Mouse (Mus musculus) c-Kit-positive CD71-negative TER-119-negative erythroid progenitor cells, embryonic 14.5 days (primary cell): ENCODE measurements around the gene Rbck1.
"Not testable (repeated sequence)": the region's sequence is repeated elsewhere in the genome, so short reads cannot be mapped to it uniquely, and the experiment has no call there.

Source experiments
- DNase-seq: peaks from one replicate; pipeline ENCODE4 v3.0.0-alpha.2; 2013; ENCODE audit warnings: low read depth

Gene Rbck1

DNA sequence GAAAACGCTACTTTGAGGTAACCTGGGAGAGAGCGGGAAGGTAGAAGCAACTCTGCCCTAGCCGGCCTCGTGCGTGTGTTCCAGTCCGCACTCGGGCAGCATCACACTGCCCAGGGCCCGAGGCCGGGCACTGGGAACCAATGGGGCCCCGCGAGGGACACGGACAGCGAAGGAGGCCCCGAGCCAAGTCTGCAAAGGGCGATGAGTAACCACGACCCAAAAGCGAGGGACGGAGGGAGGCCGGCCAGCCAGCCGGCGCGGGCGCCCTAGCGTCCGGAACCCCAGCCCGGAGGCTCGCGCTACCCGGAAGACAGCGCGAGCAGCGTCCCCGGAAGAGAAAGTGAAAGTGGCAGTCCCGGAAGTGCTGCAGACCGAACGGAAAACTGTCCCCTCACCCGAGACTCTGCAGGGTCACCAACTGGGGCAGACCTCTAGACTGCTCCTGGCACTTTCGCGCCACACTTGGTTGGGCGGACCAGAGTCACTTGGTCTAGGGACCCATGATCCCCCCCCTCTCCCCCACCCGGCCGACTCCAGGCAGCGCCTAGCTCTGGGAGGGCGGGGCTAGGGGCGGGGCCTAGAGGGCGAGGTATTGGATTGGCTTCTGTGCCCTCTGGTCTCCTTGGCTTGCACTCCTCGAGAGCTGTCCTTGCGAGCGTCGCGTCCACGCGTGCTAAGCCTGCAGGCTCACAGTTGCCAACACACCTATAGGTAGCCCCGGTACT is at the start of gene Rbck1:
Rbck1 (minus strand) TSS at position 553 of the 725 bp plus-strand sequence.
- DNase-seq = peak; percentile 91

DNA sequence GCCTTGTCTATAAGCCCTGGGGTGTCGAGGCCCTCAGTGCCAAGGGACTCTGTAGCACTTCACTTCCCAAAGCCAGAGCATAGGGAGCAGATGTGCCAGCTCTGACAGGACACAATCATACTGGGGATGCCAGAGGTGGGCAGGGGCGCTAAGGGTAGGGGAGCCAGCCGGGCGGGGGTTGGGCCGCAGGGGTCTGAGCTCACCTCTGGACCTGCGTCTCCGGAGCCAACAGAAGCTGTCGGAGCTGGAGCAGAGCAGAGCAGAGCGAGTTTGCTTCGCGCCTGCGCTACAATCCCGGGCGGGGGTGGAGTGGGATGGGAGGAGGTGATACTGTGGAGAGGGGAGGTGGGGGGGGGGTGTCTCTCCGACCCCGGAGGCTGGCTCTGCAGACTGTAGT is 43.9 kb upstream of the Rbck1 start, which contains the start of gene Nrsn2:
Nrsn2 (minus strand) TSS at position 294 of the 397 bp plus-strand sequence.
- no peak for DNase-seq

GRCm38 (mm10) chr2:152375652-152376344 is 43.3 kb upstream of the Rbck1 start:
- DNase-seq = no peak

GRCm38 (mm10) chr2:152373547-152373946 is 41.1 kb upstream of the Rbck1 start:
- no peak for DNase-seq

- DNase-seq = no peak
Observed at GRCm38 (mm10) chr2:152372661-152373060, 40.2 kb upstream of the Rbck1 start.

- DNase-seq = no peak
Observed at GRCm38 (mm10) chr2:152372104-152372503, 39.7 kb upstream of the Rbck1 start.

- no peak for DNase-seq
Observed at GRCm38 (mm10) chr2:152368532-152369140, 36.2 kb upstream of the Rbck1 start.

DNA sequence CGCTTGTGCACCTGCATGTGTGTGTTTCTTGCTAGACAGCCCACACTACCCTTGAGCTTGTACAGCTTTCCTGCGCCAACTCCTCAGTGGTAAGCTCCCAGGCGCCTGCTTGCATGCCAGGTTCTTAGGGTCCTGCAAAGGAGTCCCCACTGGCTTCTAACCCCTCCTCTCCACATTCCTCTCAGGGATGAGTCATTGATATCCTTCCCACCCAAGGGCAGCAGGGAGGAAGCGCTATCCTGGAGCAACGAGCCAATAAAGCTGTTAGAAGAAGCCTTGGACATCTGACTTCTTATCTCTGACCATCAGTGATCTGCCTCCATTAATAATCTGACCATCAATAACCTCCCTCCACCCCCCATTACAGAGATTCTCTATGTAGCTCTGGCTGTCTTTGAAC is 35.5 kb upstream of the Rbck1 start:
- DNase-seq = no peak

DNA sequence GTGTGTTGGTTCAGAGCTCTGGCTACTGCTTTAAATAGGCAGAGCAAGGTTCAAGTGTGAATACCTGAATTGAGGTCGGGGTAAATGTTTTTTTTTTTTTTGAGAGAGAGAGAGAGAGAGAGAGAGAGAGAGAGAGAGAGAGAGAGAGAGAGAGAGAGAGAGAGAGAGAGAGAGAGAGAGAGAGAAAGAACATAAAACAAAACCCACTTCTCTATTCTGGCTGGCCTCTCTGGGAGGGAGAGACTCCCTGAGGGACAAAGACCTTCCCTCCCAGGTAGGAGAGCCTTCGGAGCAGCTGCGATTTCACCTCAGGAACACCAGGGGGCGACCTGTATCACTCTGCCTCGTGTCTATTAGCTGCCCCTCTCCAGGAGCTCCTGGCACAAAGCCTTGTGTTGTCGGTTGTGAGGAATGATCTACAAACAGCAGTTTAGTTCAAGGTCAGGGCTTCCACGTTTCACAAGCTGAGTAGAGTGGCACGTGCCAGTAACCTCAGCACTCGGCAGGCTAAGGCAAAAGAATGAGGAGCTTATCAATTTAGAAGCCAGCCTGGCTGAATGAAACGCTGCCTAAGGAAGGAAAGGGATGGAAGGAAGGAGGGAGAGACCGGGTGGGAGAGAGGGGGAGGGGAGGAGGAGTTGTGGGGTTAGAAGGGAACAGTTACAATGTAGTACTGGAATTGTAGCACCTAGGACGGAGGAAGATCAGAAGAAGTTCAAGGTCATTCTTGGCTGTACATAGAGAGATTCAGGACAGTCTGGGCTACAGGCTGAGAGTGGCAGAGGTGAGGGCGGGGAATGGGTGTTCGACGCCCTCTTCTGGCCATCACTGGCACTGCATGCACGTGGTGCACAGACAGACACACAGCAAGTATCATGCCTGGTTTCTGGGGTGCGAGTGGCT is 31.0 kb upstream of the Rbck1 start:
- peak; percentile 74 for DNase-seq

GRCm38 (mm10) chr2:152361193-152361592 is 28.7 kb upstream of the Rbck1 start:
- DNase-seq = no peak

- DNase-seq = no peak
Observed at GRCm38 (mm10) chr2:152360271-152360775, 27.9 kb upstream of the Rbck1 start.

GRCm38 (mm10) chr2:152359616-152360015 is 27.2 kb upstream of the Rbck1 start:
- no peak for DNase-seq

DNA sequence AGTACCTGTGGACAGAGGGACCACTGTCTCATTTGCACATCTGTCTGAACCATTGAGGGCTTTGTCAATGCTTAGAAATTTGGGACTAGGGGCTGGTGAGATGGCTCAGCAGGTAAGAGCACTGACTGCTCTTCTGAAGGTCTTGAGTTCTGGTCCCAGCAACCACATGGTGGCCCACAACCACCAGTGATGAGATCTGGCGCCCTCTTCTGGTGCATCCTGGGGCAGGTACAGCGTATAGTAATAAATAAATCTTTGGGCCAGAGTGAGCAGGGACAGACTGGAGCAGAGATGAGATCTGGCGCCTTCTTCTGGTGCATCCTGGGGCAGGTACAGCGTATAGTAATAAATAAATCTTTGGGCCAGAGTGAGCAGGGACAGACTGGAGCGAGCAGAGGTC is 26.5 kb upstream of the Rbck1 start:
- DNase-seq = not testable (repeated sequence)

DNA sequence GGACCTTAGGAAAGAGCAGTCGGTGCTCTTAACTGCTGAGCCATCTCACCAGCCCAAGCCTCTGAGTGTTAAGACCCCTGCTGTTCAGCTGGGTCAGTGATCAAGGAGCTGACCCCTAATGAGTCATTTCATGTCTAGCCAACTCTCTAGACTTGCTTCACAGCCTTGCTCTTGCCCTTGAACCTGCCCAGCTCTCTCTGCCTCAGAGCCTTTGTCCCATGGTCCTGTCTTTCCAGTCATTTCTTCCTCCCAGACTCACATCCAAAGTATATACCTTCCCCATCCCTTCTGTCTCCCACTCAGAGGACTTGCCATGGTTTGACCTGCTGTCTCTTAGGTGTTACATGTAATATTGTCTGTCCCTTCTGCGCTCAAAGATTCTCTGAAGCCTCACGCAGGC is 24.8 kb upstream of the Rbck1 start:
- no peak for DNase-seq

- DNase-seq = no peak
Observed at GRCm38 (mm10) chr2:152349842-152350540, 17.5 kb upstream of the Rbck1 start.

DNA sequence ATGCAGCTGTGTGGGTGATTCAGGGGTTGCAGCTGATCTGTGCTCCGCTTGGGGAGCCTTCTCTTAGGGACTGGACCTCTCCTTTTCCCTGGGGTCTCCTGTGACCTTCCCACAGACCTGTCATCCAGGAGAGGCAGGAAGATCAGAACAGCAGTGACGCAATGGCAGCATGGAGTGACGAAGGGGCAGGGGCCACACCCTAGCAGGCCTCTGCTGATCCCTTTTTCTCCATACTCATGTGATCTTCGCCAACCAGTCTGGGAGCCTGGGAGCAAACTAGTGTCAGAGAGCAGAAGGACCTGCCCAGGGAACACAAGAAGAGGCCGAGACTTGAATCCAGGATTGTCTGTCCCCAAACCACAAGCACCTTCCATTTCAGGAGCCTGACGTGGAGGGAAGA is 16.8 kb upstream of the Rbck1 start:
- no peak for DNase-seq

DNA sequence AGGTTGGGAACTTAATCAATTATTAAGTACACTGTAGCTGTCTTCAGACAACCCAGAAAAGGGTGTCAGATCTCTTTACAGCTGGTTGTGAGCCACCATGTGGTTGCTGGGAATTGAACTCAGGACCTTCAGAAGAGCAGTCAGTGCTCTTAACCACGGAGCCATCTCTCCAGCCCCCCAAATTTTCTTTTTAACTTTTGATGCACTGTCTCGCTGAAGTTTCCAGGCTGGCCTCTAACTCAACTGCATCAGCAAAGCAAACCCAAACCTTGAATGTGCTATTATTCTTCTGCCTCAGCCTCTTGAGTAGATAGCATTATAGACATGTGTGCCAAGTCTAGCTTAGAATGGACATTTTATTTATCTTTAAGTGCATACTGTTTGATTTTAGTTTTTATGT is 15.3 kb upstream of the Rbck1 start:
- DNase-seq = no peak

GRCm38 (mm10) chr2:152346776-152347465 is 14.5 kb upstream of the Rbck1 start:
- peak; percentile 69 for DNase-seq

GRCm38 (mm10) chr2:152345393-152345792 is 12.9 kb upstream of the Rbck1 start:
- DNase-seq = no peak

DNA sequence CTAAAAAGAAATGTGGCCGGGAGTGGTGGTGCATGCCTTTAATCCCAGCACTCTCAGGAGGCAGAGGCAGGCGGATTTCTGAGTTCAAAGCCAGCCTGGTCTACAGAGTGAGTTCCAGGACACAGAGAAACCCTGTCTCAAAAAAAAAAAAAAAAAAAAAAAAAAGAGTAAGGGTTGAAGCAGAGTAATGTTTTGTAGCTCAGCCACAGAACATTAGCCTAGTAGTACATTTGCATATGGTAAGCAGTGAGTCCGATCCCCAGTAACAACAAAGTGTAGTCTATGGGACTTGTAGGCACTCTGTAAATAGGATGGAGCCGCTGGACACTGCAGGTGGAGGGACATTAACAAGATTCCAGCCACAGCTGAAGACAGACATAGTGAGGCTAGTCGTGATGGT is 12.5 kb upstream of the Rbck1 start:
- DNase-seq = no peak

DNA sequence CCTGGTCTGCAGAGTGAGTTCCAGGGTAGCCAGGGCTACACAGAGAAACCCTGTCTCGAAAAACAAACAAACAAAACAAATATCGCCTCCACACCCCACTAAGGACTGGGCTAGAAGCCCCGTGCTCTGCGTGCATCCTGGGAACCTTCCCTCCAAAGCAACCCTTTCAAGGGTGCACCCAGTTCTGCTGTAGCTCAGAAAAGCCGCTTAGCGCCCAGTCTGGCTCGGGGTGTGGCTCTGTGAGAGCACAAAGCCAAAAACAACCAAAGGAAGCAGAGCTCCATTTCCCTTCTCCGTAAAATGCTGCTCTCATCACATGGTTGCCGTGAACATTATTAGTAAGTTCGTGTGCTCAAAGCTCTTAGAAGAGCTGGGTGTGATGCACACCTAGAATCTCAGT is 11.9 kb upstream of the Rbck1 start:
- DNase-seq = no peak
